Mouse (Mus musculus): ENCODE measurements around the gene Bri3. TPM values are rescaled to one million over a fixed set of nuclear protein-coding genes. Genes with fewer than 3 reads are reported as not detected.
A peak's percentile ranks its signal among the peaks of the same experiment; 100 is the strongest.

Gene Bri3
- total and polyA plus RNA-seq, 3 experiments = 21.6 to 40.5 TPM; not detected in 1

DNA sequence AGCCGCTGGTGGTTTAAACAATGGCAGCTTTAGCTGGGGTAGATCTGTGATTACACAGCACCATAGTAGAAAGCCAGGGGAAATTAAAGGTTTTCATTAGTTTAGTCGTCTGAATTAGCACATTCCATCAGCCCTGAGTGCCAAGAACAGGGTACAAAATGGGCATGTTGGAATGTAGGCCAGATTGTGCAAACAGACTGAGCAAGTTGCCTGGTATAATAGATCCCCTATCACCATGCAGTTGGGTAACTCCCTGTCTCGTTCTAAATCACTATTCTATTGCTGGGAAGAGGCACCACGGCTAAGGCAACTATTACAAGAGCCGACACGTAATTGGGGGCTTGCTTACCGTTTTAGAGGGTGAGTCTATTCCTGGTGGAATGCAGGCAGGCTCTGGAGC lies 9.5 kb upstream of the Bri3 start:
- Histone ChIP-seq H3K36me3 (ENCODE audit: control insufficient read depth in 1 of 2, insufficient read depth in 2 of 2, low read length in 2 of 2) (peaks cover 0 to 7% of the 10 kb centered on the region in 2 experiments; a peak in 2 of 4 replicates), H3K79me2 (ENCODE audit: control insufficient read depth, insufficient read depth, low read length, poor library complexity) (no peaks in the 10 kb centered on the region), H3K27ac (ENCODE audit: control insufficient read depth, low read depth, low read length) (no peak overlapping the region), H3K9ac (ENCODE audit: control insufficient read depth, low read depth, low read length, poor library complexity, severe bottlenecking) (no peak overlapping the region), H3K27me3 (ENCODE audit: control insufficient read depth in 1 of 2, insufficient read depth in 2 of 2, low read length in 2 of 2) (no peaks in the 10 kb centered on the region), H3K4me1 (ENCODE audit: control insufficient read depth in 1 of 2, insufficient read depth in 2 of 2, low read length in 2 of 2) (peaks cover 0 to 15% of the 10 kb centered on the region in 2 experiments; a peak in 2 of 4 replicates), H3K4me3 (ENCODE audit: control insufficient read depth in 1 of 2, insufficient read depth in 1 of 2, low read depth in 2 of 2, low read length in 2 of 2) (peak overlapping the region; percentile 3 to 56; a peak in 3 of 4 replicates), H3K9me3 (replicated peaks; ENCODE audit: insufficient read depth, low read length) (no peaks in the 10 kb centered on the region)
- DNase-seq (ENCODE audit: low read depth, low spot score) = no peak
- TF ChIP-seq ZMIZ1 (IDR thresholded peaks at IDR 0.05; ENCODE audit: low read depth, low read length) (no peak), MYC (IDR thresholded peaks at IDR 0.05; ENCODE audit: low read depth, low read length) (no peak), MYB (IDR thresholded peaks at IDR 0.05; ENCODE audit: low read depth, low read length) (no peak), HCFC1 (IDR thresholded peaks at IDR 0.05; ENCODE audit: low read depth, low read length) (no peak), KAT2A (conservative IDR thresholded peaks at IDR 0.05; ENCODE audit: low read depth, low read length) (no peak), GABPA (IDR thresholded peaks at IDR 0.05; ENCODE audit: low read depth, low read length) (no peak), TBP (IDR thresholded peaks at IDR 0.05; ENCODE audit: low read depth, low read length) (no peak), BHLHE40 (IDR thresholded peaks at IDR 0.05; ENCODE audit: borderline replicate concordance, low read depth, low read length) (no peak), RCOR1 (IDR thresholded peaks at IDR 0.05; ENCODE audit: low read depth, low read length) (no peak)

DNA sequence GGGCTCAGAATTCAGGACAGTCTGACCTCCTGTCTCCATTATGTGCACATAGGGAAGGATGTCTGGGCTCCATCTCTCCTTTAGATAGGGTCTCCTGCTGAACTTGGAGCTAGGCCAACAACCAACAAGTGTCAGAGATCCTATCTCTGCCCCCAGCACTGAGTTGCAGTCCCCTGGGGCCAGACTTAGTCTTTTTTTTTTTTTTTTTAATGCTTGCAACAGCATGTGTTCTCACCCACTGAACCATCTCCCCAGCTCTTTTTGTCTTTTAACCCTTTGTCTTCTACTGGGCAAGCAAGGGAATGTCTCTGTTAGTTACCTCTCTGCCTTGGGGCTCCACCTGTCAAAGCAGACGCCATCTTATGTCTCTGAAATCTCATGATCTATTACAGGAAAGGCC lies 5.3 kb upstream of the Bri3 start:
- DNase-seq (ENCODE audit: low read depth, low spot score) = no peak
- no peaks in the 10 kb centered on the region for H3K79me2 ChIP-seq (ENCODE audit: control insufficient read depth, insufficient read depth, low read length, poor library complexity)
- no peak overlapping the region for H3K9ac ChIP-seq (ENCODE audit: control insufficient read depth, low read depth, low read length, poor library complexity, severe bottlenecking)
- H3K4me1 ChIP-seq (ENCODE audit: control insufficient read depth in 1 of 2, insufficient read depth in 2 of 2, low read length in 2 of 2) = peaks cover 0 to 20% of the 10 kb centered on the region in 2 experiments; a peak in 2 of 4 replicates
- H3K9me3 ChIP-seq (replicated peaks; ENCODE audit: insufficient read depth, low read length) = no peaks in the 10 kb centered on the region
- no peak overlapping the region for H3K27ac ChIP-seq (ENCODE audit: control insufficient read depth, low read depth, low read length)
- TF ChIP-seq GATA1 (IDR thresholded peaks at IDR 0.05; ENCODE audit: low read depth, low read length) (0 out of 2 replicates have a peak, but pooled peaks have one; percentile 13), ZKSCAN1 (IDR thresholded peaks at IDR 0.05; ENCODE audit: low read depth, low read length) (no peak), BHLHE40 (IDR thresholded peaks at IDR 0.05; ENCODE audit: borderline replicate concordance, low read depth, low read length) (no peak), CHD1 (IDR thresholded peaks at IDR 0.05; ENCODE audit: low read depth, low read length) (no peak), ZNF384 (IDR thresholded peaks at IDR 0.05; ENCODE audit: low read depth, low read length) (peak; percentile 85), MXI1 (IDR thresholded peaks at IDR 0.05; ENCODE audit: low read depth, low read length) (no peak), RCOR1 (IDR thresholded peaks at IDR 0.05; ENCODE audit: low read depth, low read length) (no peak), CHD2 (IDR thresholded peaks at IDR 0.05; ENCODE audit: low read length) (no peak)
- no peak overlapping the region for H3K4me3 ChIP-seq (ENCODE audit: control insufficient read depth in 1 of 2, insufficient read depth in 1 of 2, low read depth in 2 of 2, low read length in 2 of 2)
- peaks cover 0 to 7% of the 10 kb centered on the region in 2 experiments; a peak in 2 of 4 replicates for H3K36me3 ChIP-seq (ENCODE audit: control insufficient read depth in 1 of 2, insufficient read depth in 2 of 2, low read length in 2 of 2)
- no peaks in the 10 kb centered on the region for H3K27me3 ChIP-seq (ENCODE audit: control insufficient read depth in 1 of 2, insufficient read depth in 2 of 2, low read length in 2 of 2)

DNA sequence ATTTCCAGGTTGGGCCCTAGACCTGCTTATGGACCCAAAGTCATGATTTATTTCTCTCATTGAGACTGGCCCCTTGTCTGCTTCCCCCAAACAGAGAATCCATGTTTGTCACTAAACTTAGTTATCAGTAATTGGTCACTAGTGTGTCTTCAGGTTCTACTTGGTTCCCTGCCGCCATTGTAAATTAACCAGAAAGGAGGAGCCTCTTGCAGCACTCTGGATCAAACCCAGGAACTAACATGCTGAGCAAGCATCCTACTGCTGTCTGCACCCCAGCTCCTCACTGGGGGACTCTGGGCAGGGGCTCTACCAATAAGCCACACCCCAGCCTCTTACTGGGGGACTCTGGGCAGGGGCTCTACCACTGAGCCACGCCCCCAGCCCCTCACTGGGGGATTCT lies 1.4 kb downstream of the Bri3 start:
- Histone ChIP-seq H3K4me1 (ENCODE audit: control insufficient read depth in 1 of 2, insufficient read depth in 2 of 2, low read length in 2 of 2) (peaks cover 5 to 16% of the 10 kb centered on the region in 2 experiments), H3K27ac (ENCODE audit: control insufficient read depth, low read depth, low read length) (no peak overlapping the region), H3K9ac (ENCODE audit: control insufficient read depth, low read depth, low read length, poor library complexity, severe bottlenecking) (no peak overlapping the region), H3K36me3 (ENCODE audit: control insufficient read depth in 1 of 2, insufficient read depth in 2 of 2, low read length in 2 of 2) (peaks cover 0 to 8% of the 10 kb centered on the region in 2 experiments; a peak in 2 of 4 replicates), H3K79me2 (ENCODE audit: control insufficient read depth, insufficient read depth, low read length, poor library complexity) (no peaks in the 10 kb centered on the region), H3K4me3 (ENCODE audit: control insufficient read depth in 1 of 2, insufficient read depth in 1 of 2, low read depth in 2 of 2, low read length in 2 of 2) (no peak overlapping the region), H3K9me3 (replicated peaks; ENCODE audit: insufficient read depth, low read length) (no peaks in the 10 kb centered on the region), H3K27me3 (ENCODE audit: control insufficient read depth in 1 of 2, insufficient read depth in 2 of 2, low read length in 2 of 2) (no peaks in the 10 kb centered on the region)
- DNase-seq (ENCODE audit: low read depth, low spot score) = no peak
- TF ChIP-seq CTCF (IDR thresholded peaks at IDR 0.05 in 2 of 3, conservative IDR thresholded peaks at IDR 0.05 in 1 of 3; ENCODE audit: control insufficient read depth in 1 of 3, insufficient read depth in 1 of 3, low read depth in 2 of 3, low read length in 3 of 3, poor library complexity in 1 of 3, severe bottlenecking in 1 of 3) = no peak
- no peak for TF ChIP-seq USF2 (IDR thresholded peaks at IDR 0.05; ENCODE audit: borderline replicate concordance in 1 of 2, insufficient read depth in 1 of 2, low read depth in 1 of 2, low read length in 2 of 2)
- no peak for TF ChIP-seq CHD2 (IDR thresholded peaks at IDR 0.05; ENCODE audit: low read length)
- TF ChIP-seq TCF12 (IDR thresholded peaks at IDR 0.05; ENCODE audit: low read depth, low read length) = no peak
- no peak for TF ChIP-seq TBP (IDR thresholded peaks at IDR 0.05; ENCODE audit: low read depth, low read length)
- TF ChIP-seq MXI1 (IDR thresholded peaks at IDR 0.05; ENCODE audit: low read depth, low read length) = no peak
